Mouse (Mus musculus): ENCODE results near the gene Slc8a1. TPM values are rescaled to one million over a fixed set of nuclear protein-coding genes. Genes with fewer than 3 reads are reported as not detected.

Gene Slc8a1
- 1.4 TPM for total RNA-seq (2023)

GRCm38 (mm10) chr17:81738311-81738755 lies at the start of gene Slc8a1:
Gene Slc8a1 (minus strand): TSS chr17:81738377.

DNA sequence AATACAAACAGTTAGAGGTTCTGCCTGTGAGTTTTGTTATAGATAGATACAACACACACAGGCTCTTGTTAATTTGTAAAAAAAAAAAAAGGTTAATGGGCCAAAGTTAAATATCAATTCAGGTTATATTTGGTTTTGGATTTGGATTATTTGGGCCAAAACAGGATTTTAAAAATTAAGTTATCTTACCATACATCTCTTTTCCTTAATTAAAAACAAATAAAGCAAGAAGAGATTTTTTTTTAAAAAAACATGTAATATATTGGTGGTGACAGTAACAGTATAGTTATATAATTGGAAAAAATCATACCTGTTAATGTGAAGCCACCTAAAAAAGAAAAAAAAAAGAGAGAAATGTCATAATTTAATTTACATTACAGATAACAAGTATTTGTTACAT lies 296.7 kb downstream of the Slc8a1 start, which contains the start of gene Gm11096:
TSS of gene Gm11096 (plus strand) at position 301 of the 400 bp plus-strand sequence.

